Mouse (Mus musculus) forebrain, embryonic 14.5 days (tissue): Measurements from ENCODE around the gene Serpinb3c. TPM values are rescaled to one million over a fixed set of nuclear protein-coding genes. Genes with fewer than 3 reads are reported as not detected.
"Not testable (repeated sequence)": the region's sequence is repeated elsewhere in the genome, so short reads cannot be mapped to it uniquely, and the experiment has no call there.

Experiments
- ATAC-seq: fragments of 200-750 bp; cut with Nextera tagmentation; 2 replicates; pipeline ENCODE4 v1.8.0; 2017; ENCODE audit warnings: mild to moderate bottlenecking, moderate library complexity
- DNase-seq: peaks from one replicate; pipeline ENCODE4 v3.0.0-alpha.2; 2015; ENCODE audit warnings: low spot score
- H3K27ac ChIP-seq: fragments of 300-500 bp; sonication (generic); 2 replicates; pipeline ENCODE4 v1.5.1; 2014; ENCODE audit warnings: low read depth, mild to moderate bottlenecking, control low read depth, low read length, moderate library complexity
- H3K27me3 ChIP-seq: fragments of 300-500 bp; sonication (generic); replicated peaks from 2 replicates; pipeline ENCODE4 v1.6.1; 2014; ENCODE audit warnings: low read length, control low read depth, mixed read lengths; ENCODE audit not compliant: control insufficient read depth, insufficient read depth
- H3K36me3 ChIP-seq: fragments of 300-500 bp; sonication (generic); 2 replicates; pipeline ENCODE4 v1.6.1; 2014; ENCODE audit warnings: low read length, control low read depth; ENCODE audit not compliant: control insufficient read depth, insufficient read depth
- H3K4me1 ChIP-seq: fragments of 300-500 bp; sonication (generic); 2 replicates; pipeline ENCODE4 v1.6.1; 2014; ENCODE audit warnings: antibody characterized with exemption, low read length, control low read depth; ENCODE audit not compliant: control insufficient read depth, insufficient read depth
- H3K4me2 ChIP-seq: fragments of 300-500 bp; sonication (generic); 2 replicates; pipeline ENCODE4 v1.6.1; 2014; ENCODE audit warnings: mild to moderate bottlenecking, control low read depth, low read length
- H3K4me3 ChIP-seq: fragments of 300-500 bp; sonication (generic); 2 replicates; pipeline ENCODE4 v1.5.1; 2014; ENCODE audit warnings: low read depth, low read length, control low read depth
- H3K9ac ChIP-seq: fragments of 300-500 bp; sonication (generic); 2 replicates; pipeline ENCODE4 v1.6.1; 2014; ENCODE audit warnings: mild to moderate bottlenecking, low read length, control low read depth, moderate library complexity
- H3K9me3 ChIP-seq: fragments of 300-500 bp; sonication (generic); replicated peaks from 2 replicates; pipeline ENCODE4 v1.6.1; 2016; ENCODE audit warnings: low read length, control low read depth, mixed read lengths; ENCODE audit not compliant: control insufficient read depth
- WGBS: fragments of 180-500 bp; shearing (Covaris S2); extraction: QIAGEN DNeasy Blood & Tissue Kit; methylation state at CpG from one replicate; pipeline ENCODE4 v1.1.7; 2014; 5-methylcytosine and 5-hydroxymethylcytosine counted together
- polyA plus RNA-seq: library from polyadenylated mRNA; unstranded; fragments of >200 nt; fragmentation: Nextera tagmentation; extraction: Ambion mirVana; gene quantifications from 2 replicates; pipeline ENCODE4 v1.2.1, GENCODE M21; 2014

The Serpinb3c gene
- polyA plus RNA-seq = not detected in 2 replicates

DNA sequence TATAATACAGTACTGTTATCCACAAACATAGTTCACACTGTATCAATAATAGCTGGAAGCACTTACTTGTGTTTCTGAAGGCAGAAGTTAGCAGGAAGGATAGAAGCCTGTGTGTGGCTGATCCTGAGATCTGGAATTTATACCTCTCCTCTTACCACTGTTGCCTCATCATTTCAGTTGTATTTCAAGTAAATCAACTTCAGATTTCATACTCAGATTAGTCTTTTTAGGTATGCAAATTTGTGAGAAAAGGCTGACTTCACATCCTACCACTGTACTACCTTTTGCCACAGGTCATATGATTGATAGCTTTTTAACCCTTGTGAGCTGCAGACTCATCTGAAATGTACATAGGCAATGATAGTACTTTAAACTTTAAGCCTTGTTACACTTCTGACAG lies at the start of gene Serpinb3c, which contains the start of gene Serpinb3b:
Serpinb3c (minus strand) TSS at position 111 of the 400 bp plus-strand sequence.
Serpinb3b (minus strand) TSS at position 101 of the 400 bp plus-strand sequence.
- not testable (repeated sequence) for H3K4me2 ChIP-seq, ATAC-seq

DNA sequence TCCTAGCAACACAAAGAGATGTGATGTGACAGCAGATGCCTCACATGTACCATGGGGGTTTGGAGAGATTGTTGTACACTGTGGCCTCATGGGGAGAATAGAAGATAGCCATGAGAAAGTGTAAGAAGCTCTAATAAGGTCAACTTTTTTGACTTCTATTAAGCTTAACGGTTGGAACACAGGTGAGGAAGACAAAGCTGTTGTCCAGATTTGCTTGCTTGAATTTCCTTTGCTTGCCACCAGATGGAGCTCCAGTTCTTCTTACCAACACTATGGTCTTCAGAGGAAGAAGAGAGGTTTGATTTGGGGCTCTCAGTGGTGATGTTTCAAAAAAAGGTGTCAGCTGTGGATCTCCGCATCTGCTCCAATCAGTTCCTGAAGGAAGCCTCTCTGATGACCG lies 35.0 kb downstream of the Serpinb3c start:
- H3K27ac ChIP-seq, H3K36me3 ChIP-seq, H3K9ac ChIP-seq, H3K4me3 ChIP-seq, H3K27me3 ChIP-seq, H3K4me2 ChIP-seq, H3K4me1 ChIP-seq, H3K9me3 ChIP-seq: not testable (repeated sequence)
- 51% methylated on average over 3 of the region's 3 CpGs for WGBS
- DNase-seq (peak; percentile 17), ATAC-seq (peak; percentile 55)

More for the DNA sequence above, at the start of gene Serpinb3c, which contains the start of gene Serpinb3b:
- H3K9me3 ChIP-seq, H3K36me3 ChIP-seq, H3K27ac ChIP-seq, H3K27me3 ChIP-seq, DNase-seq, H3K4me1 ChIP-seq, H3K9ac ChIP-seq, H3K4me3 ChIP-seq: not testable (repeated sequence)

Other genes with a start within 250 kb of the Serpinb3c start
- not detected in 2 replicates for gene Serpinb3a, start 226.1 kb downstream of the Serpinb3c start, polyA plus RNA-seq
- not detected in 2 replicates for gene Serpinb3d, start 194.9 kb downstream of the Serpinb3c start, polyA plus RNA-seq
- gene Serpinb3b, start within 50 bp of the Serpinb3c start, polyA plus RNA-seq = not detected in 2 replicates
- gene Serpinb11, start 82.8 kb upstream of the Serpinb3c start, polyA plus RNA-seq = not detected in 2 replicates
- not detected in 2 replicates for gene Serpinb7, start 121.3 kb upstream of the Serpinb3c start, polyA plus RNA-seq
- 0.19 and 0.28 TPM in 2 replicates for gene Serpinb2, start 233.1 kb upstream of the Serpinb3c start, polyA plus RNA-seq